Mouse (Mus musculus) lung, adult 2 months (tissue): Measurements from ENCODE around the gene Ddx28.

Source experiments
- CTCF ChIP-seq: fragments of 200-500 bp; IDR thresholded peaks from 2 replicates; pipeline ENCODE4 v1.5.1; 2011; ENCODE audit warnings: mild to moderate bottlenecking, low read length, control low read depth; ENCODE audit not compliant: insufficient read depth
- POLR2A ChIP-seq: fragments of 200-500 bp; IDR thresholded peaks from 2 replicates; pipeline ENCODE4 v1.6.1; 2011; ENCODE audit warnings: low read depth, mild to moderate bottlenecking, control low read depth, low read length, borderline replicate concordance; ENCODE audit errors: extremely low read depth

GRCm38 (mm10) chr8:105979325-105979724, 32.4 kb downstream of the Ddx28 start, which contains the start of gene Dpep3:
- no peak for TF ChIP-seq CTCF
- no peak for TF ChIP-seq POLR2A
